Mouse (Mus musculus): ENCODE results near the gene Dmrt1. TPM values are rescaled to one million over a fixed set of nuclear protein-coding genes. Genes with fewer than 3 reads are reported as not detected.

The Dmrt1 gene
- total and polyA plus RNA-seq, 2 experiments from 2014 or later = not detected

DNA sequence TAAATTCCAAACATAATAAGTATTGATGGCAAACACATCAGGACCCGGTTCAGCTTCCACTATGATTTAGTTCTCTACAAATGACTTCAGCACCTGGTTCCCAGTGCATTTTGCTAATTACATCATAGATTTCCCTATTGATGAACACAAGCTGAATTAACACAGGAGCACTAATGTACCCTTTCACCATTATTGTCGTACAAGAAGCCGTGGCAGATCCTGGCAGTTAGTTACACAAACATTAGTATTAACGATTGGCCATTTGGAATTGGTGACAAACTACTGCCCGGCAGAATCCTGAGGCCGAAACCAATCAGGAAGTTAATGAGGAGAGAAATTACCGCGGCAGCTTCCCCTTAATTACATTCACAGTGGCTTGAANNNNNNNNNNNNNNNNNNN lies 96.5 kb downstream of the Dmrt1 start:
- no peaks in the 10 kb centered on the region for H3K9me3 ChIP-seq (ENCODE audit: low read length)
- H3K4me2 ChIP-seq (ENCODE audit: low read depth, low read length, poor library complexity, severe bottlenecking) = no peak overlapping the region
- no peaks in the 10 kb centered on the region for H3K4me1 ChIP-seq (ENCODE audit: insufficient read depth, low read length)
- H3K4me3 ChIP-seq (ENCODE audit: low read depth, low read length) = no peak overlapping the region
- no peak for TF ChIP-seq CTCF (IDR thresholded peaks at IDR 0.05)
- no peak for DNase-seq (ENCODE audit: low spot score)
- no peak overlapping the region for H3K27ac ChIP-seq (ENCODE audit: low read depth, low read length)
- no peak for ATAC-seq (ENCODE audit: low FRiP score)
- peaks cover 70% of the 10 kb centered on the region for H3K27me3 ChIP-seq (ENCODE audit: insufficient read depth, low read length)
- no peak overlapping the region for H3K9ac ChIP-seq (replicated peaks; ENCODE audit: low read length, poor library complexity, severe bottlenecking)
- 20% methylated on average over 8 of the region's 8 CpGs for WGBS
- H3K36me3 ChIP-seq (ENCODE audit: insufficient read depth, low read length) = no peaks in the 10 kb centered on the region

DNA sequence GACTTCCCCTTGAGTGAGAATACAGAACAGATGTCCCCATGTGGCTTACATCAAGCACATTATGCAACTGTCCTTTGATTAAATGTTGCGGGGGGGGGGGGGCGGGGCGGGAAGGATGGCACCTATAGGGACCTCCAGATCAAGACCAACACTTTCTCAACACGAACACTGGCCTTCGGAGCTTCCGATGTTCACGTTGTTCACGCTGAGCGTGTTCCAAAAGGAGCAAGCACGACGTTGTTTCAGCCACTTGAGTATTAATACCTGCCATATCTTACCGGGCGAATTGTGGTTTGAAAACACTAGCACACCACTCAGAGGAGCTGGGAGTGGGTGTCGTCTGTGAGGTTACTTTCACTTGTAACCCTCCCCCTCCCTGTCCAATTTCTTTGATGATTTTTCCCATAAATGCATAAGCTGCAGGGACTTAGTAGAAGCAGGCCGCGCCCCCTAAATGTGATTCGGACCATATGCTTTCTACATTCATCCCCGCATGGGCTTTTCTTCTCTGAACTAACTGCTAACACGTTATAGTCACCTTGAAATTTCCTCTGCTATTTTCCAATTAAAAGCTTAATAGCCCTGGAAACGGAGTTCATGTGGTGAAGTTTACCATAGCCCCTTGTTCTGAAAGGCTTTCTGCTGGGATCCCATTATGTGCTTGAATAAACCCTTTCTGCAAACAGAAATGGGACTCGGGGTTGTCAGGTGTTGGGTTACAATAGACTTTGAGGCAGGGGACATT lies 102.2 kb downstream of the Dmrt1 start:
- DNase-seq (ENCODE audit: low spot score) (no peak), ATAC-seq (ENCODE audit: low FRiP score) (no peak)
- WGBS = under 1% methylated on average over 21 of the region's 21 CpGs
- TF ChIP-seq CTCF (IDR thresholded peaks at IDR 0.05) = no peak
- Histone ChIP-seq H3K4me2 (ENCODE audit: low read depth, low read length, poor library complexity, severe bottlenecking) (no peak overlapping the region), H3K4me1 (ENCODE audit: insufficient read depth, low read length) (peaks cover 5% of the 10 kb centered on the region; the same call in 1 of the 2 replicates), H3K36me3 (ENCODE audit: insufficient read depth, low read length) (no peaks in the 10 kb centered on the region), H3K9ac (replicated peaks; ENCODE audit: low read length, poor library complexity, severe bottlenecking) (no peak overlapping the region), H3K27ac (ENCODE audit: low read depth, low read length) (no peak overlapping the region), H3K4me3 (ENCODE audit: low read depth, low read length) (no peak overlapping the region), H3K9me3 (ENCODE audit: low read length) (no peaks in the 10 kb centered on the region), H3K27me3 (ENCODE audit: insufficient read depth, low read length) (peaks cover 67% of the 10 kb centered on the region)

DNA sequence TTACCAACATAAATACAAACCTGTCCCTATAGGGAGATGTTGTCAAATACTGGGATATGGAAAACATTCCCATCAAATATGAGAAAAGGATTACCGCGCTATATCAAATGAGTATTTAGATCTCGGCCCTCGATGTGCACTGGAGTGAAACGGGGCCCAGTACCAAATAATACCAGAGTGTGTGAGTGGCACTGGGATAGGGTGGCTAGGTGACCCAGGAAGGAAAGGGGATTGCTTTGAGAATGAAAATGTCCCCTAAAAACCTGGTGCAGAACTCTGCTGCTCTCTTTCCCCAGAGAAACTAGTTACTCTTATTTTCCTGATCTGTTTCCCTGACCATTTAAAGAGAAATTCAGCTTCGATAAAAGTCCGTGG lies 102.8 kb downstream of the Dmrt1 start:
- DNase-seq (ENCODE audit: low spot score) = no peak
- ATAC-seq (ENCODE audit: low FRiP score) = no peak
- Histone ChIP-seq H3K27ac (ENCODE audit: low read depth, low read length) (no peak overlapping the region), H3K36me3 (ENCODE audit: insufficient read depth, low read length) (no peaks in the 10 kb centered on the region), H3K27me3 (ENCODE audit: insufficient read depth, low read length) (peaks cover 70% of the 10 kb centered on the region), H3K9me3 (ENCODE audit: low read length) (no peaks in the 10 kb centered on the region), H3K9ac (replicated peaks; ENCODE audit: low read length, poor library complexity, severe bottlenecking) (no peak overlapping the region), H3K4me2 (ENCODE audit: low read depth, low read length, poor library complexity, severe bottlenecking) (no peak overlapping the region), H3K4me1 (ENCODE audit: insufficient read depth, low read length) (peaks cover 5% of the 10 kb centered on the region; the same call in 1 of the 2 replicates), H3K4me3 (ENCODE audit: low read depth, low read length) (no peak overlapping the region)
- 2% methylated on average over 7 of the region's 7 CpGs for WGBS
- no peak for TF ChIP-seq CTCF (IDR thresholded peaks at IDR 0.05)

DNA sequence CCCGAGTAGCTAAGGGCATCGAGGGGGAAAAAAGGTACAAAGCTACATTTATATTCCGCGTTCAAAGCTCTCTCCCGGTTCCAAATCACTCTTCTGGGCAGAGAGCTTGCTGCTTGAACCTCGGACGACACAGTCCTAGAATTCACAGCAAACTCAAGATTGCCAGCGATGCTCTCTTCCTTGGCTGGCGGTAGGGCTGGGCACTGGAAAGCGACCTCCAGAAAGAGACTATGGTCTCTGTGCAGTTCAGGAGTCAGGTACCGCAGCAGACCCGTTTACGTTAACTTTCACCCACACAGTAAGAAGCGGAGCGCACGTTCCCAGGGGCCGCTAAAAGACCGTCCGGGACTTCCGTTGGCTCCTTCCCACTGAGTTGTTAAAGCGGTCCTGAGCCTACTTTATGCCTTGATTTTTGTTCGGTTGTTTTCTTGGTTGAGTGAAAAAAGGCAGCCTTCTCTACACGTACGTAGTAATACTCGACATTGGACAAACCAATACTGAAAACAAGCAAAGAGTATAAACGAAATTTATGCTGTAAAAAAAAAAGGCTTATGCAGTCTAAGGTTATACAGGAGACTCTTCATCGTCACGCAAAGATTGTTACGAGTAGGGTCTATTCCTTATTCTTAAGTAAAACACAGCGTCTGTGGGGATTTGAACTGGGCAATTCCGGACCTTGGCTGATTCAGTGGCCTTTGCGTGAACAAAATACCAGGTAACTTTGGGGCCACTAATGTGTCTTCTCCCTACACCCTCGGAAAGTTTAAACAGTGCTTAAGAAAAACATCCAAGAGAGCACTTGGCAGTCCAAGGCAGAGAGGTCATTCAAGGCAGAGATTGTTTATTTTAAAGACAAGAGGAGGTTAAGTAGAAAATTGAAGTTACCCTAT lies 103.8 kb downstream of the Dmrt1 start:
- Histone ChIP-seq H3K9ac (replicated peaks; ENCODE audit: low read length, poor library complexity, severe bottlenecking) (no peak overlapping the region), H3K27ac (ENCODE audit: low read depth, low read length) (no peak overlapping the region), H3K27me3 (ENCODE audit: insufficient read depth, low read length) (peaks cover 72% of the 10 kb centered on the region), H3K9me3 (ENCODE audit: low read length) (no peaks in the 10 kb centered on the region), H3K36me3 (ENCODE audit: insufficient read depth, low read length) (no peaks in the 10 kb centered on the region), H3K4me3 (ENCODE audit: low read depth, low read length) (no peak overlapping the region), H3K4me2 (ENCODE audit: low read depth, low read length, poor library complexity, severe bottlenecking) (no peak overlapping the region), H3K4me1 (ENCODE audit: insufficient read depth, low read length) (peaks cover 5% of the 10 kb centered on the region; the same call in 1 of the 2 replicates)
- DNase-seq (ENCODE audit: low spot score) (no peak), ATAC-seq (ENCODE audit: low FRiP score) (no peak)
- under 1% methylated on average over 33 of the region's 33 CpGs for WGBS
- no peak for TF ChIP-seq CTCF (IDR thresholded peaks at IDR 0.05)

DNA sequence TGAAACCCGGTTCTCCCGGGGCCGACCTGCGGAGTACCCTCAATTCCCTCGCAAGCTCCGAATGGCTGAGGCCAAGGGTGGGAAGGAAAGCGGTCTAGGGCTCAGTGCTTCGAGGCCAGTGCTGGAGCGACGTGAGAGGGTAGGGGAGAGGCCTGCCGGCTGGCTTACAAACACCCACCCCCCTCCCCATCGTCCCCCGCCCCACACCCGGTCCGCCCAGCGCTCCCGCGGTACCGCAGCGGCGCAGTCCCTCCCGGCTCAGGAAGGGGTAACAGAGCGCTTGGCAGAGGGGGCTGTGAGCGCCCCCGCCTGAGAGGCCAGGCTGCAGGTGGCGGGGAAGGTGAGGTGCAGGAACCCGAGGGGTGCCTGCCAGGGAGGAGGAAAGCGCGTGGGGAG lies 104.6 kb downstream of the Dmrt1 start, which contains the start of gene Dmrt3:
TSS of gene Dmrt3 (plus strand) at position 287 of the 396 bp plus-strand sequence.
- ATAC-seq (ENCODE audit: low FRiP score) (no peak; the same call in 1 of the 2 replicates), DNase-seq (ENCODE audit: low spot score) (no peak)
- Histone ChIP-seq H3K4me1 (ENCODE audit: insufficient read depth, low read length) (peaks cover 5% of the 10 kb centered on the region; the same call in 1 of the 2 replicates), H3K9me3 (ENCODE audit: low read length) (no peaks in the 10 kb centered on the region), H3K27ac (ENCODE audit: low read depth, low read length) (no peak within 1 kb of the TSS), H3K9ac (replicated peaks; ENCODE audit: low read length, poor library complexity, severe bottlenecking) (no peak within 1 kb of the TSS), H3K27me3 (ENCODE audit: insufficient read depth, low read length) (peaks cover 76% of the 10 kb centered on the region), H3K36me3 (ENCODE audit: insufficient read depth, low read length) (no peaks in the 10 kb centered on the region), H3K4me2 (ENCODE audit: low read depth, low read length, poor library complexity, severe bottlenecking) (peak within 1 kb of the TSS; percentile 32), H3K4me3 (ENCODE audit: low read depth, low read length) (peak within 1 kb of the TSS; percentile 18)
- TF ChIP-seq CTCF (IDR thresholded peaks at IDR 0.05) = no peak
- under 1% methylated on average over 20 of the region's 29 CpGs for WGBS
